Mouse (Mus musculus) left cerebral cortex, adult 9 months (tissue): ENCODE data around the gene Rfx4.
A peak's percentile ranks its signal among the peaks of the same experiment; 100 is the strongest.

Experiments used
- DNase-seq, 2 experiments: peaks; one replicate each; pipeline ENCODE4 v3.0.0; 2022; ENCODE audit warnings: low spot score in 2 of 2

Rfx4 gene

DNA sequence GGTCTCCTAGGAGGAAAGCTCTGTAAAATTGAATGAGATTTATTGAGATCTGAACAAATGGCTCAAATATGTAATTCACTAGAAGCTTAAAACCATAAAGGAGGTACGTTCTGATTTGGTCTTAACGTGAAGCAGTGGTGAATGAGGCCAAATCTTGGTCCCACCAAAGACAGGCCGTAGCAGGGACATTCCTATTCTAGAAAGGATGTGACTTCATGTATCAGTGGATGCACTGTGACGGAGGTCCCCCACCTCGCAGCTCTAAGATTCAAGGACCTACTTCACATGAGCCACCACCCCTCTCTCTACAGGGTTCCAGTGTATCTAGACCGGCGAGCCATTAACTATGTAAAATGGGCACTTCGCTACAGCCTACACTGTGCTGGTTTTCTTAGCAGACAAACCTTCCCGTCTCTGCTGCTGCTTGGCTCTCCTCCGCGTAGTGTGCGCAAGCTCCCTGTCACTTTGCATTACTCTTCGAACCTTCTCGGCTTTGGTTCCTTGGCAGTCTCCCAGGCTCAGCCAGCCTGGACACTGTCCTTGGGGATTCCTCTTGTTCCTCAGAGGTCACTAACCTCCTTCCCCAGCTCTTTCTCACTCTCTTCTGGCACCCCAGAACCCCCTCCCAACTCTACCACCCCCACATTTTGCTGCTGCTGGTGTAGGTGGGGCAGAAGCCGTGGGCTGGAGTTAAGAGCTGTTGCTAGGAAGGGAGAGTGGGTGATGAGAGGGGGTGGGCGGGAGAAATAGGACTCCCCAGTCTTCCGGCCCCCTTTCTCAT lies 153.3 kb downstream of the Rfx4 start:
- peak in 1 of 2 experiments; percentile 54 for DNase-seq

GRCm38 (mm10) chr10:84910194-84910593 lies 154.3 kb downstream of the Rfx4 start:
- DNase-seq = no peak

GRCm38 (mm10) chr10:84910758-84911384 lies 155.0 kb downstream of the Rfx4 start:
- DNase-seq = no peak

DNA sequence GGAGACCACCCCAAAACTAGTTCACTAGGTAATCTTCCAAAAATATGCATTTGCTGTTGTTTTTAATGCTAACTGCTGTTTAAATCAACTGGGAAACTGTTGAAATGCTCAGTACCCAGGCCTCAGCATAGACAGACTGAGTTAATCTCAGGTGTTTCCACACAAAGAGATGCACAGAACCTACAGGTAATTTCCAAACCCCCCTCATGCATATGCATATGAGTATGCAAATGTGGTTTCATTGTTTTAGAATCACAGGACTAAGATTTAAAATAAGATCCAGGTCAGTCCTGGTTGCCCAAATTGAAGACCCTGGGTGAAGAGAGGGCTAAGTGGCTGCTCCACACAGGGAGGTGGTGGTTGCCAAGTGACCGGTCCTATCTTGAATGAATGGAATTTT lies 157.3 kb downstream of the Rfx4 start:
- DNase-seq = no peak

DNA sequence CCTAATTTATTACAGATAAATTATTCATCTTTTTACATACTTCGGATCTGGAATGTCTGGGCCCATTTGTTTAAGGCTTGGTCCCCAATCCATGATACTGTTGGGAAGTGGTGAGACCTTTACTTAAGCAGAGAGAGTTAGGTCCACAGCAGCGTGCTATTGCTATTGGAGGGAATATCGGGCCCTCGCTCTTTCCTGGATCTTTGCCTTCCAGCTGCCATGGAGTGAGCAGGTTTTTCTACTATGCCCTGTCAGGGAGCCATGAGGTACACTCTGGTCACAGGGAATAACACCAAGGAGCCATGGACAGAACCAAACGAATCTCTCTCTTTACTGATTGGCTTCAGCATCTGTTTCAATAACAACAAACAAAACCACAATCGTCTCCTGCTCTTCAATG lies 159.6 kb downstream of the Rfx4 start:
- DNase-seq = no peak

DNA sequence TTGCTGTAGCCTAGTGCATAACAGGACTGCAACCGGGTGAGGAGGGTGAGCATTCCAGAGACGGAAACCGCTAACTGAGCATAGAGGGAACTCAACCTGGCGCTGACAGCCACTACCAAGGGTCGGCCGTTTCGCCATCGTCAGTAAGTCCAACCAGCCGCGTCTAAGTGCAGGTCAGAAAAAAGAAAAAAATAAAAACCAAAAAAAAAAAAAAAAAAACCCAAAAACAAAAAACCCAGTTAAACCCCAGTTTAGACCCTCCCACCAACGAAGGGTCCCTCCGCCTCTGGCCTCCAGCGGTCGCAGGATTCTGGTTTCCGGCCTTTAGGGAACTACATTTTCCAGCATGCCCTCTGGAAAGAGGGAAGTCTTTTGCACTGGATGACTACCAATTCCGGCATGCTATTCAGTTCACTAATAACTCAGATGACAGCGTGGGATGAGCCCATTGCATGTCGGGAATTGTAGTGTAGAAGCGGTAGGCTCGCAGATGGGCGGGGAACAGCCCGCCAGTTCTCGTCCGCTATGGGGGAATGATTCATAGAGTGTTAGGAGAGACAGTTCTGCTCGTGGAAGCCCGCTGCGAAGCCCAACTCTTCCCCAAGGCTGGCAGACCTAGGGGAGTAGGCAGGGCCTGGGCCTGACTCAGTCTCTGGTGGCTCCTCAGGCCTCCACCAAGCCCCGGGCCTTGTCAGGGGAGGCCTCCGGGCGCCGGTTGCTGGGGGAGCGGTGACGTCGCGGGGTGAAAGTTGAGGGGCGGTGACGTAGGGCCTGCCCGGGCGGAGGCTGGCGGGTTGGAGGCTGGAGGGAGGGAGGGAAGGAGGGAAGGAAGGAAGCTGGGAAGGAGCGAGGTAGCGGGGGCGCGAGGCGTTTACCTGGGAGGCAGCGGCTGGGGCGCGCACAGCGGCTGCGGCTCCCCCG lies 161.2 kb downstream of the Rfx4 start, which contains the start of gene Ric8b:
Gene Ric8b, plus strand, starts transcription at position 807 of the 921 bp plus-strand sequence.
- DNase-seq = peak; percentile 97

DNA sequence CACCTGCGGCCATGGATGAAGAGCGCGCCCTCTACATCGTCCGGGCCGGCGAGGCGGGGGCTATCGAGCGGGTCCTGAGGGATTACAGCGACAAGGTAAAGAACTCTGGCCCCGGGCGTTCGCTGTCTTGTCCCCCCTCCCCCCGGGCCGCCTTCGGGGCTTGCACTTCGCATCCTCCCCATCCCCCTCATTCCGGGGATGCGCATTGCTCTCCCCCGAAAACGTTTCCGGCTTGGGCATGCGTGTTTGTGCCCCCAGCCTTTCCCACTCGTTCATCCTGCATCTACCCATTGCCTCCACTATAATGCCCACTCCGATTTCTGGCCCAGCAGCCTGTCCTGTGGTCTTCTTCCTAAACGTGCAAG lies 161.9 kb downstream of the Rfx4 start:
- no peak for DNase-seq

GRCm38 (mm10) chr10:84926336-84926735 lies 170.5 kb downstream of the Rfx4 start:
- no peak for DNase-seq

GRCm38 (mm10) chr10:84926885-84927284 lies 171.0 kb downstream of the Rfx4 start:
- no peak for DNase-seq

DNA sequence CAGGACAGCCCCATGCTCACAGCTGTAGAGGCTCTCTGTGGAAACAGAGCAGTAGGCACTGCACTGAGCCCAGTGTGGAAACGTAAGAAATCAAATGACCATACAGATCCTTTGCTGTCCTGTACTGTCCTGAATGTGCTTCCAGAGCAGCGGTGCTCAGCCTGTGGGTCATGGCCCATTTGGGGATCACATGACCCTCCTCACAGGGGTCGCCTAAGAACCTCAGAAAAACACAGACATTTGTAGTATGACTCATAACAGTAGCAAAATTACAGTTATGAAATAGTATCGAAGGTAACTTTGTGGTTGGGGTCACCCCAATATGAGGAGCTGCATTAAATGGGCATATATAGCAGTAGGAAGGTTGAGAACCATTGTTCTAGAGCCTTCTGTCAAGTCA lies 172.6 kb downstream of the Rfx4 start:
- no peak for DNase-seq

- no peak for DNase-seq
These were observed 179.8 kb downstream of the Rfx4 start for GRCm38 (mm10) chr10:84935553-84936209.

DNA sequence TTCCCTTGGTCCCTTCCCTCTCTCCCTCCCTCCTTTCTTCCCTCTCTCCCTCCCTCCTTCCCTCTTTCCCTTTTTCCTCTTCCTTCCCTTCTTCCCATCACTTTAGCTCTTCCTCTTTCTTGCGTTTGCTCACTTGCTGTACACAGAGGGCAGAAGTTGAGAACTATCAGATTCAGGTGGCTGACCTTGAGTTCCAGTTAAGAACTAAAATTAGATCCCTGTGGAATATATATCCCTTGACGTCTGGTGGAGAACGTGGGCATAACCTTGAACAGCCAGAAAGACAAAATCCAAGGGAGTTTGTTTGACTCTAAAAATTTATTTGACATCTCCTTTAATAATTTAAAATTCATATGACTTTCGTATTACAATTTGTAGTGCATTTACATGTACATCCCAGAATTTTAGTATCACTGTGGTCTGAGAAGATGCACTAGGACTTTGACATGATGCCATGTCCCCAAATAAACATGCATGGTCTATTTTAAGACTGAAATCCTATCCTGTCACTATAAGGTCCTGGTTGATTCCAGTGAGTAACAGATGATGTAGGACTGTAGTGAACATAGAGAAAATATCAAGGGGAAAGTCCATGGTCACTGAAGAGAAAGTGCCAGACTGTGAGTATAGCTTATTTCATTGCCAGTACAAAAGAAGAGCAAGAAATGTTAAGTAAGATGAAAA lies 181.1 kb downstream of the Rfx4 start:
- DNase-seq = no peak

DNA sequence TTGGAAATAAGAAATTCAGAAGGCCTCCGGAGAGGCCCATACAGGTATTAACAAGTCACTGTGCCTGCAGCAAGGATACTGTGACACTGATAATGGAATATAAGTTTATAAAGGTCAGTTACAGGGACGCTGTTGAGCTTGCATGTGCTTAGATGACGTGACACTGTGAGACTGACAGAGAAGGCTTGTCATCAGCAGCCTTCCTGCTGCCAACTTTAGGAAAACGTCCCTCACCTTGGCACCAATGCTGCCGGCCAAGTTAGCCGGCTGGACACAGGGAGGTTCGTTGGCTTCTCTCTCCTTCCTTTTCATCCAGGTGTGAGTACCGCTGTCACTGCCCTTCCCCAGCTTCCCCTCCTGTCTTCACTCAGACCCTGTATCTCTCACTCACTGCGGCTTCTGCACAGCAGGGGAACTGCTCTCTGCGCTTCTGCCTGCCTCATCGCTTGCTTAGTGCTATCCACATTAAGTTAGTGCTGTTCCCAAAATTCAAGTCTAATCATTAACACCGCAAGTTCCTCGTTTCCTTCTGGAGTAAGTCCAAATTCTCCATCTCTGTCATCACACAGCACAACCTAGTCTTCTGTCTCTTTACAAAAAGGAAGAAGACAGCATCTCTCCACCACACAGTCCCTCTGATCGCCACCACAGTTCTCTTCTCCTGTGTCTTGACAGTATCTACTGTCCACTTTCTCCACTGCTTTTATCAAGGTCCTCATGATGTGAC lies 182.4 kb downstream of the Rfx4 start:
- no peak for DNase-seq

- no peak for DNase-seq
These were observed 183.0 kb downstream of the Rfx4 start for GRCm38 (mm10) chr10:84938886-84939285.

GRCm38 (mm10) chr10:84940356-84940755 lies 184.5 kb downstream of the Rfx4 start:
- no peak for DNase-seq

GRCm38 (mm10) chr10:84945692-84946091 lies 189.8 kb downstream of the Rfx4 start:
- DNase-seq = no peak

- DNase-seq = peak in 1 of 2 experiments; percentile 16
These were observed 193.3 kb downstream of the Rfx4 start for GRCm38 (mm10) chr10:84948970-84949683.

DNA sequence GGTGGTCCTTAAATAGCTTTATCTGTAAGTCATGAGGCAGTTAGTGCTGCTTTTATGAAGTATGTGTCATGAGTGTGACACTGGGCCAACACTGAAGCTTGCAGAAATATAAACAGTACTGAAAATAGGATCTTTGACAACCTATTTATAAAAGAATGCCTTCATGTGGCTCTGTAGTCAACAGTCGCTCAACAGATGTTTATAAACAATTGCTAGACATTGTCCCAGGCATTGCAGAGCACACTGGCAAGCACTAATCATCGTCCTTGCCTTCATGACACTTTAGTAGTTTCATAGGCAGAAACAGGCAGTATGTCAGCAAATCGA lies 193.8 kb downstream of the Rfx4 start:
- no peak for DNase-seq

DNA sequence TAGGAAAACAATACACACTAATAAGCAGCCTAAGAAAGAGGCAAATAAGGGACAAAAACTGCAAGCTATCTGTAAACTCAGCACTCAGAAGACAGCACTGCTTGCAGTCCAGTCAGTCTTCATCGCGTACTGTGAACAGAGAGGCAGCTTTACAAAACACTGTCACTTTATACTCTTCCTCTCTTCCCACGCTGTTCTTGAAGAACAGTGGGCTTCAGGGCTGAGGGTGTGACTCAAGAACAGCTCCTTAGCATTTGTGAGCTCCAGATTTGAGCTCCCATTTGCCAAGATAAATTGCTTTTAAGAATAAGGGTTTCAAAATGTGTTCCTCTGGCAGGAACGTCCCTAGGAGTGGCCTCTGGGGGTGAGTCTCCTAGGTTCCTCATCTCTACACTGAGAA lies 194.5 kb downstream of the Rfx4 start:
- DNase-seq = no peak

- DNase-seq = no peak
These were observed 198.4 kb downstream of the Rfx4 start for GRCm38 (mm10) chr10:84954236-84954635.
